Mouse (Mus musculus) stomach, embryonic 16.5 days (tissue): ENCODE measurements around the gene Myo19. TPM values are rescaled to one million over a fixed set of nuclear protein-coding genes. Genes with fewer than 3 reads are reported as not detected.
A peak's percentile ranks its signal among the peaks of the same experiment; 100 is the strongest.

ENCODE experiments used
- ATAC-seq: fragments of 200-750 bp; cut with Nextera tagmentation; 2 replicates; pipeline ENCODE4 v1.8.0; 2017; ENCODE audit warnings: moderate number of reproducible peaks, moderate TSS enrichment; ENCODE audit not compliant: insufficient read depth, low FRiP score
- H3K27ac ChIP-seq: fragments of 300-500 bp; sonication (generic); 2 replicates; pipeline ENCODE4 v1.5.1; 2014; ENCODE audit warnings: low read length
- H3K27me3 ChIP-seq: fragments of 300-500 bp; sonication (generic); 2 replicates; pipeline ENCODE4 v1.6.1; 2014; ENCODE audit warnings: low read length, control low read depth, mixed read lengths; ENCODE audit not compliant: control insufficient read depth, insufficient read depth
- H3K36me3 ChIP-seq: fragments of 300-500 bp; sonication (generic); 2 replicates; pipeline ENCODE4 v1.6.1; 2014; ENCODE audit warnings: low read length; ENCODE audit not compliant: control insufficient read depth, insufficient read depth
- H3K4me1 ChIP-seq: fragments of 300-500 bp; sonication (generic); 2 replicates; pipeline ENCODE4 v1.6.1; 2014; ENCODE audit warnings: low read length, control low read depth, mixed read lengths; ENCODE audit not compliant: control insufficient read depth, insufficient read depth
- H3K4me2 ChIP-seq: fragments of 300-500 bp; sonication (generic); 2 replicates; pipeline ENCODE4 v1.6.1; 2014; ENCODE audit warnings: low read depth, low read length, mixed read lengths
- H3K4me3 ChIP-seq: fragments of 300-500 bp; sonication (generic); replicated peaks from 2 replicates; pipeline ENCODE4 v1.5.1; 2014; ENCODE audit warnings: mild to moderate bottlenecking, low read length
- H3K9ac ChIP-seq: fragments of 300-500 bp; sonication (generic); 2 replicates; pipeline ENCODE4 v1.6.1; 2014; ENCODE audit warnings: low read length
- H3K9me3 ChIP-seq: fragments of 300-500 bp; sonication (generic); replicated peaks from 2 replicates; pipeline ENCODE4 v1.6.1; 2016; ENCODE audit warnings: low read length, control low read depth; ENCODE audit not compliant: control insufficient read depth
- WGBS: fragments of 180-500 bp; shearing (Covaris S2); extraction: QIAGEN DNeasy Blood & Tissue Kit; methylation state at CpG from one replicate; pipeline ENCODE4 v1.1.7; 2014; 5-methylcytosine and 5-hydroxymethylcytosine counted together
- polyA plus RNA-seq: library from polyadenylated mRNA; unstranded; fragments of >200 nt; fragmentation: Nextera tagmentation; extraction: Ambion mirVana; gene quantifications from 2 replicates; pipeline ENCODE4 v1.2.1, GENCODE M21; 2015

The Myo19 gene
- polyA plus RNA-seq, 1 experiment from 2014 or later: 7.7 TPM

- peaks cover 12% of the 10 kb centered on the region; the same call in 1 of the 2 replicates for H3K36me3 ChIP-seq
- 86% methylated on average over 9 of the region's 9 CpGs for WGBS
These were observed 24.7 kb downstream of the Myo19 start for GRCm38 (mm10) chr11:84904597-84905144.

GRCm38 (mm10) chr11:84907081-84907480 is 27.1 kb downstream of the Myo19 start:
- no peak overlapping the region for H3K27ac ChIP-seq
- no peaks in the 10 kb centered on the region for H3K27me3 ChIP-seq
- H3K9me3 ChIP-seq: no peaks in the 10 kb centered on the region
- WGBS: 69% methylated on average over 3 of the region's 3 CpGs
- no peak for ATAC-seq
- H3K4me3 ChIP-seq: no peak overlapping the region
- no peak overlapping the region for H3K4me2 ChIP-seq
- no peaks in the 10 kb centered on the region for H3K4me1 ChIP-seq
- H3K36me3 ChIP-seq: peaks cover 6% of the 10 kb centered on the region; the same call in 1 of the 2 replicates
- no peak overlapping the region for H3K9ac ChIP-seq

More at GRCm38 (mm10) chr11:84904597-84905144, 24.7 kb downstream of the Myo19 start:
- H3K9ac ChIP-seq: no peak overlapping the region
- no peaks in the 10 kb centered on the region for H3K27me3 ChIP-seq
- H3K4me1 ChIP-seq: no peaks in the 10 kb centered on the region
- H3K27ac ChIP-seq: no peak overlapping the region
- no peak overlapping the region for H3K4me2 ChIP-seq
- H3K4me3 ChIP-seq: no peak overlapping the region
- H3K9me3 ChIP-seq: no peaks in the 10 kb centered on the region
- ATAC-seq: no peak

- WGBS: 93% methylated on average over 6 of the region's 6 CpGs
- Histone ChIP-seq H3K4me1 (no peaks in the 10 kb centered on the region), H3K4me2 (no peak overlapping the region), H3K9ac (no peak overlapping the region), H3K27ac (no peak overlapping the region), H3K4me3 (no peak overlapping the region), H3K9me3 (no peaks in the 10 kb centered on the region), H3K36me3 (peaks cover 6% of the 10 kb centered on the region; the same call in 1 of the 2 replicates), H3K27me3 (no peaks in the 10 kb centered on the region)
- no peak for ATAC-seq
These were observed 28.5 kb downstream of the Myo19 start for GRCm38 (mm10) chr11:84908480-84908879.

- 81% methylated on average over 4 of the region's 4 CpGs for WGBS
- H3K27ac ChIP-seq: no peak overlapping the region
- no peaks in the 10 kb centered on the region for H3K9me3 ChIP-seq
- H3K27me3 ChIP-seq: no peaks in the 10 kb centered on the region
- H3K4me1 ChIP-seq: 0 out of 2 replicates have a peak, but pooled peaks cover 6% of the 10 kb centered on the region
- no peak for ATAC-seq
- no peak overlapping the region for H3K4me3 ChIP-seq
- H3K4me2 ChIP-seq: no peak overlapping the region
- peaks cover 6% of the 10 kb centered on the region; the same call in 1 of the 2 replicates for H3K36me3 ChIP-seq
- H3K9ac ChIP-seq: no peak overlapping the region
These were observed 30.5 kb downstream of the Myo19 start for GRCm38 (mm10) chr11:84910411-84910810.

GRCm38 (mm10) chr11:84914673-84915072 is 34.7 kb downstream of the Myo19 start:
- no peak overlapping the region for H3K27ac ChIP-seq
- H3K4me3 ChIP-seq: no peak overlapping the region
- H3K9me3 ChIP-seq: no peaks in the 10 kb centered on the region
- no peaks in the 10 kb centered on the region for H3K36me3 ChIP-seq
- no peak for ATAC-seq
- no peaks in the 10 kb centered on the region for H3K27me3 ChIP-seq
- H3K4me2 ChIP-seq: no peak overlapping the region
- WGBS: 79% methylated on average over 5 of the region's 5 CpGs
- no peak overlapping the region for H3K9ac ChIP-seq
- peaks cover 9% of the 10 kb centered on the region; the same call in 1 of the 2 replicates for H3K4me1 ChIP-seq

- H3K27me3 ChIP-seq: no peaks in the 10 kb centered on the region
- peak within 1 kb of the TSS; percentile 86 for H3K9ac ChIP-seq
- no peaks in the 10 kb centered on the region for H3K9me3 ChIP-seq
- ATAC-seq: peak; percentile 86
- WGBS: 3% methylated on average over 34 of the region's 34 CpGs
- H3K27ac ChIP-seq: no peak within 1 kb of the TSS
- H3K4me3 ChIP-seq: peak within 1 kb of the TSS; percentile 79
- no peaks in the 10 kb centered on the region for H3K36me3 ChIP-seq
- H3K4me2 ChIP-seq: peak within 1 kb of the TSS; percentile 73
- H3K4me1 ChIP-seq: peaks cover 9% of the 10 kb centered on the region; the same call in 1 of the 2 replicates
These were observed 36.2 kb downstream of the Myo19 start, which contains the start of gene Znhit3 for GRCm38 (mm10) chr11:84916053-84916702. Gene Znhit3, minus strand, starts transcription at chr11:84916366.

GRCm38 (mm10) chr11:84916703-84917300 is 36.9 kb downstream of the Myo19 start:
- Histone ChIP-seq H3K36me3 (no peaks in the 10 kb centered on the region), H3K4me2 (peak overlapping the region; percentile 58), H3K9ac (peak overlapping the region; percentile 63), H3K4me1 (peaks cover 9% of the 10 kb centered on the region; the same call in 1 of the 2 replicates), H3K9me3 (no peaks in the 10 kb centered on the region), H3K4me3 (peak overlapping the region; percentile 79), H3K27me3 (no peaks in the 10 kb centered on the region), H3K27ac (no peak overlapping the region)
- ATAC-seq: no peak
- 61% methylated on average over 7 of the region's 7 CpGs for WGBS

- H3K4me3 ChIP-seq: no peak overlapping the region
- peak overlapping the region; percentile 32; the same call in 1 of the 2 replicates for H3K4me2 ChIP-seq
- 0 out of 2 replicates have a peak overlapping the region, but pooled peaks have one; percentile 5 for H3K9ac ChIP-seq
- H3K27ac ChIP-seq: no peak overlapping the region
- H3K36me3 ChIP-seq: no peaks in the 10 kb centered on the region
- ATAC-seq: peak; percentile 58; the same call in 1 of the 2 replicates
- 5% methylated on average over 16 of the region's 16 CpGs for WGBS
- no peaks in the 10 kb centered on the region for H3K9me3 ChIP-seq
- H3K4me1 ChIP-seq: peaks cover 9% of the 10 kb centered on the region; the same call in 1 of the 2 replicates
- no peaks in the 10 kb centered on the region for H3K27me3 ChIP-seq
These were observed 38.5 kb downstream of the Myo19 start for GRCm38 (mm10) chr11:84918425-84918824.

GRCm38 (mm10) chr11:84919276-84919675 is 39.3 kb downstream of the Myo19 start:
- Histone ChIP-seq H3K27ac (no peak overlapping the region), H3K9ac (no peak overlapping the region), H3K4me3 (no peak overlapping the region), H3K36me3 (no peaks in the 10 kb centered on the region), H3K4me2 (no peak overlapping the region), H3K9me3 (no peaks in the 10 kb centered on the region), H3K27me3 (no peaks in the 10 kb centered on the region), H3K4me1 (peaks cover 9% of the 10 kb centered on the region; the same call in 1 of the 2 replicates)
- 57% methylated on average over 3 of the region's 3 CpGs for WGBS
- ATAC-seq: no peak
